Mouse (Mus musculus): ENCODE measurements around the gene Dusp3. TPM values are rescaled to one million over a fixed set of nuclear protein-coding genes. Genes with fewer than 3 reads are reported as not detected.

The Dusp3 gene
- total RNA-seq (2021) (100 to 1,000 TPM; 103 to 131 TPM), polyA plus RNA-seq (2012; rRNA removed) (97.7 and 101 TPM in 2 replicates)
- long read RNA-seq, full-length matches to known transcripts = 27 of 81 reads
- long read RNA-seq, partial matches to known transcripts = 0 of 81 reads
- long read RNA-seq, other reads (novel, unspliced or antisense) = 54 of 81 reads

- 77% methylated on average over 3 of the region's 3 CpGs for WGBS
- peaks cover 15% of the 10 kb centered on the region for H3K4me1 ChIP-seq (ENCODE audit: control insufficient read depth, insufficient read depth, low read length)
- no peak for DNase-seq
- H3K27me3 ChIP-seq (ENCODE audit: control insufficient read depth, insufficient read depth, low read length) = no peaks in the 10 kb centered on the region
- peak within 1 kb of the TSS; percentile 8; the same call in 1 of the 2 replicates for H3K27ac ChIP-seq
- peaks cover 3% of the 10 kb centered on the region; the same call in 1 of the 2 replicates for H3K36me3 ChIP-seq (ENCODE audit: control insufficient read depth, insufficient read depth, low read length)
- TF ChIP-seq EP300 (IDR thresholded peaks at IDR 0.05; ENCODE audit: insufficient read depth, low read depth, low read length) (no peak), POLR2A (IDR thresholded peaks at IDR 0.05; ENCODE audit: insufficient read depth, low read depth, low read length) (no peak), CTCF (IDR thresholded peaks at IDR 0.05) (no peak)
- H3K79me2 ChIP-seq (replicated peaks; ENCODE audit: control insufficient read depth, insufficient read depth, low read length) = no peaks in the 10 kb centered on the region
- no peak within 1 kb of the TSS for H3K4me3 ChIP-seq
- H3K9ac ChIP-seq (ENCODE audit: low read depth, low read length) = no peak within 1 kb of the TSS
- intact Hi-C loops (cut with DNase I) = loop anchor here (1.0 to 5.0 kb wide), 2 partner anchors 53 to 150 kb away; no protein-coding TSS in a partner anchor
These were observed at the start of gene Dusp3 for GRCm38 (mm10) chr11:101986913-101987312. Gene Dusp3 (minus strand): TSS chr11:101987013.

- no peaks in the 10 kb centered on the region for H3K36me3 ChIP-seq (ENCODE audit: control insufficient read depth, insufficient read depth, low read length)
- 75% methylated on average over 7 of the region's 7 CpGs for WGBS
- intact Hi-C loops (cut with DNase I) = no loop called here
- H3K9ac ChIP-seq (ENCODE audit: low read depth, low read length) = no peak overlapping the region
- H3K27ac ChIP-seq = no peak overlapping the region
- TF ChIP-seq EP300 (IDR thresholded peaks at IDR 0.05; ENCODE audit: insufficient read depth, low read depth, low read length) = no peak
- TF ChIP-seq CTCF (IDR thresholded peaks at IDR 0.05) = no peak
- TF ChIP-seq POLR2A (IDR thresholded peaks at IDR 0.05; ENCODE audit: insufficient read depth, low read depth, low read length) = no peak
- H3K79me2 ChIP-seq (replicated peaks; ENCODE audit: control insufficient read depth, insufficient read depth, low read length) = no peaks in the 10 kb centered on the region
- no peaks in the 10 kb centered on the region for H3K27me3 ChIP-seq (ENCODE audit: control insufficient read depth, insufficient read depth, low read length)
- H3K4me1 ChIP-seq (ENCODE audit: control insufficient read depth, insufficient read depth, low read length) = no peaks in the 10 kb centered on the region
- no peak for DNase-seq
- no peak overlapping the region for H3K4me3 ChIP-seq
These were observed 49.5 kb upstream of the Dusp3 start for GRCm38 (mm10) chr11:102036336-102036735.

GRCm38 (mm10) chr11:102035456-102035960 lies 48.7 kb upstream of the Dusp3 start:
- no peak overlapping the region for H3K27ac ChIP-seq
- no peak overlapping the region for H3K9ac ChIP-seq (ENCODE audit: low read depth, low read length)
- DNase-seq = no peak
- H3K4me3 ChIP-seq = no peak overlapping the region
- 82% methylated on average over 5 of the region's 5 CpGs for WGBS
- H3K36me3 ChIP-seq (ENCODE audit: control insufficient read depth, insufficient read depth, low read length) = no peaks in the 10 kb centered on the region
- no peaks in the 10 kb centered on the region for H3K4me1 ChIP-seq (ENCODE audit: control insufficient read depth, insufficient read depth, low read length)
- no peaks in the 10 kb centered on the region for H3K79me2 ChIP-seq (replicated peaks; ENCODE audit: control insufficient read depth, insufficient read depth, low read length)
- no peaks in the 10 kb centered on the region for H3K27me3 ChIP-seq (ENCODE audit: control insufficient read depth, insufficient read depth, low read length)
- TF ChIP-seq POLR2A (IDR thresholded peaks at IDR 0.05; ENCODE audit: insufficient read depth, low read depth, low read length) (no peak), CTCF (IDR thresholded peaks at IDR 0.05) (no peak), EP300 (IDR thresholded peaks at IDR 0.05; ENCODE audit: insufficient read depth, low read depth, low read length) (no peak)
- intact Hi-C loops (cut with DNase I) = no loop called here

DNA sequence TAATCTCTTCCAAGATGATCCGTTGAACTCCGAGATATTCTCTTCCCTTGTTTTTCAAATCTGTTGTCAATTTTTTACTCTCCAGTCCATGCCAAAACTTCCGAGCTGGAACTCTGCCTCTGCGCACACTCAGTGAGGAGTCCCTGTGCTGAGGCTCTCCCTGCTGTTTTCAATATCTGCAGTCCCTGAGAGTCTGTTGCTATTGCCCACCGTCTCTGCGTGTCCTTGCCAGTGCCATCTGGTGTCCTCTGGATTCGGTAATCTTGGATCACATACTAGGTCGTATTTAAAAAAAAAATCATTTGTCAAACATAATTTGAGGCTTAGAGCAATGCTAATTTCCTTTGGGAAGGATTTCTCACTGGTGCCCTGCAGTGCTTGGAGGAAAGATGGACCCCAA lies 48.1 kb upstream of the Dusp3 start:
- Histone ChIP-seq H3K36me3 (ENCODE audit: control insufficient read depth, insufficient read depth, low read length) (no peaks in the 10 kb centered on the region), H3K27ac (no peak overlapping the region), H3K4me1 (ENCODE audit: control insufficient read depth, insufficient read depth, low read length) (no peaks in the 10 kb centered on the region), H3K9ac (ENCODE audit: low read depth, low read length) (no peak overlapping the region), H3K27me3 (ENCODE audit: control insufficient read depth, insufficient read depth, low read length) (no peaks in the 10 kb centered on the region), H3K79me2 (replicated peaks; ENCODE audit: control insufficient read depth, insufficient read depth, low read length) (no peaks in the 10 kb centered on the region), H3K4me3 (no peak overlapping the region)
- TF ChIP-seq EP300 (IDR thresholded peaks at IDR 0.05; ENCODE audit: insufficient read depth, low read depth, low read length) (no peak), CTCF (IDR thresholded peaks at IDR 0.05) (no peak), POLR2A (IDR thresholded peaks at IDR 0.05; ENCODE audit: insufficient read depth, low read depth, low read length) (no peak)
- intact Hi-C loops (cut with DNase I) = no loop called here
- no peak for DNase-seq
- WGBS = 59% methylated on average over 8 of the region's 8 CpGs

DNA sequence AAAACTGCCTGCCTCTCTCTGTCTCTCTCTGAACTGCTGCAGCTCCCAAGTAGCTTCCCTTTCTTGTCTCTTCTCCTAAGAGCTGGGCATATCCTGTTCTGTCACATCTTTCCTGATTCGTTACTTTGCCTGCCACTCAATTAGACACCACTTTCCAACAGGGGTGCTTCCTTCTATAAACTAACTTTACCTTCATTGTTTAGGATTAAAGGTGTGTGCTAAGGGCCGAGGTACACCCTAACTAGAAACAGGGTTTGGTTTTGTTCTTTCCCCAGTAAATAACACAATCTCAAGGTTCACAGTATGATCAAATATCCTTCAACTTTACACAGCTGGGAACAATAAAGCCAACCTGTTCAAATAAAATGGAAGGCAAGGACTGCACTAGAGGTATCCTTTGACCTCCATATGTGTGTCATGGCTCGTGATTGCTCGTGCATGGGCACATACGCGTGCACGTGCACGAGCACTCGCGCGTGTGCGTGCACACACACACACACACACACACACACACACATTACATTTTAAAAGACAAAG lies 46.3 kb upstream of the Dusp3 start:
- TF ChIP-seq POLR2A (IDR thresholded peaks at IDR 0.05; ENCODE audit: insufficient read depth, low read depth, low read length) (no peak), CTCF (IDR thresholded peaks at IDR 0.05) (no peak), EP300 (IDR thresholded peaks at IDR 0.05; ENCODE audit: insufficient read depth, low read depth, low read length) (no peak)
- H3K79me2 ChIP-seq (replicated peaks; ENCODE audit: control insufficient read depth, insufficient read depth, low read length) = no peaks in the 10 kb centered on the region
- H3K27me3 ChIP-seq (ENCODE audit: control insufficient read depth, insufficient read depth, low read length) = no peaks in the 10 kb centered on the region
- intact Hi-C loops (cut with DNase I) = no loop called here
- no peaks in the 10 kb centered on the region for H3K4me1 ChIP-seq (ENCODE audit: control insufficient read depth, insufficient read depth, low read length)
- no peak overlapping the region for H3K4me3 ChIP-seq
- 92% methylated on average over 12 of the region's 12 CpGs for WGBS
- no peak for DNase-seq
- H3K27ac ChIP-seq = no peak overlapping the region
- no peaks in the 10 kb centered on the region for H3K36me3 ChIP-seq (ENCODE audit: control insufficient read depth, insufficient read depth, low read length)
- H3K9ac ChIP-seq (ENCODE audit: low read depth, low read length) = no peak overlapping the region

- H3K4me3 ChIP-seq = no peak overlapping the region
- DNase-seq = no peak
- H3K4me1 ChIP-seq (ENCODE audit: control insufficient read depth, insufficient read depth, low read length) = peaks cover 2% of the 10 kb centered on the region; the same call in 1 of the 2 replicates
- intact Hi-C loops (cut with DNase I) = no loop called here
- WGBS = 57% methylated on average over 7 of the region's 7 CpGs
- no peaks in the 10 kb centered on the region for H3K36me3 ChIP-seq (ENCODE audit: control insufficient read depth, insufficient read depth, low read length)
- no peaks in the 10 kb centered on the region for H3K79me2 ChIP-seq (replicated peaks; ENCODE audit: control insufficient read depth, insufficient read depth, low read length)
- no peak overlapping the region for H3K9ac ChIP-seq (ENCODE audit: low read depth, low read length)
- no peak overlapping the region for H3K27ac ChIP-seq
- TF ChIP-seq EP300 (IDR thresholded peaks at IDR 0.05; ENCODE audit: insufficient read depth, low read depth, low read length) = no peak
- no peak for TF ChIP-seq CTCF (IDR thresholded peaks at IDR 0.05)
- TF ChIP-seq POLR2A (IDR thresholded peaks at IDR 0.05; ENCODE audit: insufficient read depth, low read depth, low read length) = no peak
- no peaks in the 10 kb centered on the region for H3K27me3 ChIP-seq (ENCODE audit: control insufficient read depth, insufficient read depth, low read length)
These were observed 44.3 kb upstream of the Dusp3 start for GRCm38 (mm10) chr11:102031149-102031548.

Data from heart, adult 2 months (tissue).